Mouse (Mus musculus) MEL (cell line): Measurements from ENCODE around the gene Bpi. TPM values are rescaled to one million over a fixed set of nuclear protein-coding genes. Genes with fewer than 3 reads are reported as not detected.

ENCODE experiments used
- DNase-seq: peaks from one replicate; pipeline ENCODE4 v3.0.0; 2011; ENCODE audit warnings: low read depth, low spot score
- H3K27ac ChIP-seq: 2 replicates; pipeline ENCODE4 v1.5.1; 2012; ENCODE audit warnings: low read depth, mild to moderate bottlenecking, control low read depth, low read length, moderate library complexity; ENCODE audit not compliant: control insufficient read depth
- H3K27me3 ChIP-seq, 2 experiments: fragments of 150-350 bp in 1 of 2; sonication (generic) in 1 of 2; 2 replicates each; pipeline ENCODE4 v1.6.1; 2012; ENCODE audit warnings: low read length in 2 of 2, mild to moderate bottlenecking in 2 of 2, improper control_type of control experiment in 1 of 2, moderate library complexity in 1 of 2; ENCODE audit not compliant: insufficient read depth in 2 of 2, control insufficient read depth in 1 of 2
- H3K36me3 ChIP-seq, 2 experiments: 2 replicates each; pipeline ENCODE4 v1.6.1; 2012 to 2014; ENCODE audit warnings: low read length in 2 of 2, improper control_type of control experiment in 1 of 2, inconsistent platforms in 1 of 2, mild to moderate bottlenecking in 1 of 2; ENCODE audit not compliant: insufficient read depth in 2 of 2, control insufficient read depth in 1 of 2
- H3K4me1 ChIP-seq, 2 experiments: fragments of 150-350 bp in 1 of 2; sonication (generic) in 1 of 2; 2 replicates each; pipeline ENCODE4 v1.6.1; 2012; ENCODE audit warnings: low read length in 2 of 2, improper control_type of control experiment in 1 of 2, mild to moderate bottlenecking in 1 of 2; ENCODE audit not compliant: insufficient read depth in 2 of 2, control insufficient read depth in 1 of 2
- H3K4me3 ChIP-seq, 2 experiments: fragments of 150-350 bp in 1 of 2; sonication (generic) in 1 of 2; 2 replicates each; pipeline ENCODE4 v1.5.1; 2012; ENCODE audit warnings: low read depth in 2 of 2, low read length in 2 of 2, mild to moderate bottlenecking in 2 of 2, moderate library complexity in 2 of 2, control low read depth in 1 of 2, improper control_type of control experiment in 1 of 2; ENCODE audit not compliant: control insufficient read depth in 1 of 2, insufficient read depth in 1 of 2
- H3K79me2 ChIP-seq: 2 replicates; pipeline ENCODE4 v1.6.1; 2012; ENCODE audit warnings: mild to moderate bottlenecking, low read length, moderate library complexity; ENCODE audit not compliant: control insufficient read depth, poor library complexity, insufficient read depth
- H3K9ac ChIP-seq: 2 replicates; pipeline ENCODE4 v1.6.1; 2012; ENCODE audit warnings: low read depth, mild to moderate bottlenecking, control low read depth, low read length, moderate library complexity; ENCODE audit not compliant: control insufficient read depth, poor library complexity, severe bottlenecking
- H3K9me3 ChIP-seq: fragments of 150-350 bp; sonication (generic); replicated peaks from 2 replicates; pipeline ENCODE4 v1.6.1; 2012; ENCODE audit warnings: mild to moderate bottlenecking, low read length, improper control_type of control experiment, moderate library complexity; ENCODE audit not compliant: insufficient read depth
- BHLHE40 ChIP-seq: IDR thresholded peaks from 2 replicates; pipeline ENCODE4 v1.6.1; 2012; ENCODE audit warnings: low read depth, mild to moderate bottlenecking, inconsistent platforms, low read length, improper control_type of control experiment, borderline replicate concordance
- CHD2 ChIP-seq: IDR thresholded peaks from 2 replicates; pipeline ENCODE4 v1.6.1; 2011; ENCODE audit warnings: low read length, improper control_type of control experiment
- E2F4 ChIP-seq: IDR thresholded peaks from 2 replicates; pipeline ENCODE4 v1.6.1; 2011; ENCODE audit warnings: low read depth, low read length, improper control_type of control experiment, borderline replicate concordance
- GATA1 ChIP-seq: IDR thresholded peaks from 2 replicates; pipeline ENCODE4 v1.6.1; 2011; ENCODE audit warnings: low read depth, low read length, improper control_type of control experiment
- HCFC1 ChIP-seq: IDR thresholded peaks from 2 replicates; pipeline ENCODE4 v1.6.1; 2012; ENCODE audit warnings: low read depth, mild to moderate bottlenecking, inconsistent platforms, low read length, improper control_type of control experiment, moderate library complexity
- JUND ChIP-seq: IDR thresholded peaks from 2 replicates; pipeline ENCODE4 v1.6.1; 2011; ENCODE audit warnings: low read depth, mild to moderate bottlenecking, improper control_type of control experiment, low read length
- KAT2A ChIP-seq: conservative IDR thresholded peaks from 2 replicates; pipeline ENCODE4 v1.6.1; 2012; ENCODE audit warnings: low read depth, low read length, improper control_type of control experiment, inconsistent platforms
- MAX ChIP-seq: IDR thresholded peaks from 2 replicates; pipeline ENCODE4 v1.6.1; 2011; ENCODE audit warnings: low read length, improper control_type of control experiment
- MXI1 ChIP-seq: IDR thresholded peaks from 2 replicates; pipeline ENCODE4 v1.6.1; 2011; ENCODE audit warnings: mild to moderate bottlenecking, low read depth, low read length, improper control_type of control experiment
- NELFE ChIP-seq: IDR thresholded peaks from 2 replicates; pipeline ENCODE4 v1.6.1; 2011; ENCODE audit warnings: low read depth, low read length, improper control_type of control experiment
- NRF1 ChIP-seq: IDR thresholded peaks from 2 replicates; pipeline ENCODE4 v1.6.1; 2014; ENCODE audit warnings: low read depth, mild to moderate bottlenecking, inconsistent platforms, low read length, improper control_type of control experiment, moderate library complexity; ENCODE audit not compliant: poor library complexity, insufficient read depth, severe bottlenecking
- POLR2A ChIP-seq, 2 experiments: IDR thresholded peaks; 2 replicates each; pipeline ENCODE4 v1.6.1; 2011 to 2012; ENCODE audit warnings: low read length in 2 of 2, mild to moderate bottlenecking in 2 of 2, control low read depth in 1 of 2, improper control_type of control experiment in 1 of 2, low read depth in 1 of 2, moderate library complexity in 1 of 2; ENCODE audit not compliant: control insufficient read depth in 1 of 2, insufficient read depth in 1 of 2, poor library complexity in 1 of 2
- POLR2AphosphoS5 ChIP-seq: IDR thresholded peaks from 2 replicates; pipeline ENCODE4 v1.6.1; 2012; ENCODE audit warnings: low read depth, borderline replicate concordance, mild to moderate bottlenecking, inconsistent platforms, low read length, moderate library complexity, mixed read lengths
- SMC3 ChIP-seq: IDR thresholded peaks from 2 replicates; pipeline ENCODE4 v1.6.1; 2011; ENCODE audit warnings: low read depth, low read length, improper control_type of control experiment
- USF2 ChIP-seq, 2 experiments: IDR thresholded peaks; 2 replicates each; pipeline ENCODE4 v1.6.1; 2011 to 2012; ENCODE audit warnings: improper control_type of control experiment in 2 of 2, low read length in 2 of 2, borderline replicate concordance in 1 of 2, inconsistent platforms in 1 of 2, low read depth in 1 of 2, mild to moderate bottlenecking in 1 of 2; ENCODE audit not compliant: insufficient read depth in 1 of 2
- ZKSCAN1 ChIP-seq: IDR thresholded peaks from 2 replicates; pipeline ENCODE4 v1.6.1; 2012; ENCODE audit warnings: low read depth, mild to moderate bottlenecking, inconsistent platforms, low read length, improper control_type of control experiment, moderate library complexity
- ZNF384 ChIP-seq: IDR thresholded peaks from 2 replicates; pipeline ENCODE4 v1.6.1; 2012; ENCODE audit warnings: low read depth, mild to moderate bottlenecking, inconsistent platforms, low read length, improper control_type of control experiment
- polyA plus RNA-seq, 2 experiments: library from polyadenylated mRNA; stranded (reverse) in 1 of 2; unstranded in 1 of 2; fragments of >175 nt in 1 of 2; fragments of >200 nt in 1 of 2; gene quantifications; 2 replicates each; pipeline versions ENCODE4 v1.2.1 to v1.2.4; 2012; ENCODE audit warnings: low replicate concordance in 2 of 2, low read depth in 1 of 2; ENCODE audit not compliant: insufficient read length in 2 of 2, insufficient read depth in 1 of 2, missing spikeins in 1 of 2
- total RNA-seq: library from RNA; depleted of rRNA; stranded (reverse); fragments of 300-350 nt; gene quantifications from 2 replicates; pipeline ENCODE4 v1.2.3, GENCODE M21; 2012

The Bpi gene
- total and polyA plus RNA-seq, 3 experiments = 0.10 TPM; not detected in 2

- no peak within 1 kb of the TSS for H3K9ac ChIP-seq
- no peaks in the 10 kb centered on the region for H3K4me1 ChIP-seq
- H3K79me2 ChIP-seq = no peaks in the 10 kb centered on the region
- TF ChIP-seq ZNF384 (peak; percentile 28; the same call in 1 of the 2 replicates), CHD2 (no peak)
- DNase-seq = no peak
- H3K9me3 ChIP-seq = no peaks in the 10 kb centered on the region
- no peak within 1 kb of the TSS for H3K4me3 ChIP-seq
- peaks cover 0 to 5% of the 10 kb centered on the region in 2 experiments; a peak in 3 of 4 replicates for H3K27me3 ChIP-seq
- no peaks in the 10 kb centered on the region for H3K36me3 ChIP-seq
- no peak within 1 kb of the TSS for H3K27ac ChIP-seq
Observed at GRCm38 (mm10) chr2:158228670-158229502, 29.0 kb upstream of the Bpi start, which contains the start of gene D630003M21Rik. Gene D630003M21Rik (minus strand): TSS chr2:158229222.

- no peaks in the 10 kb centered on the region for H3K36me3 ChIP-seq
- H3K4me1 ChIP-seq = no peaks in the 10 kb centered on the region
- DNase-seq = no peak
- no peak overlapping the region for H3K4me3 ChIP-seq
- no peak for TF ChIP-seq KAT2A
- TF ChIP-seq POLR2AphosphoS5 = no peak
- TF ChIP-seq NRF1 = no peak
- no peak for TF ChIP-seq USF2 (IDR thresholded peaks at IDR 0.05; ENCODE audit: borderline replicate concordance in 1 of 2, insufficient read depth in 1 of 2, low read depth in 1 of 2, low read length in 2 of 2)
- TF ChIP-seq POLR2A (IDR thresholded peaks at IDR 0.05; ENCODE audit: control insufficient read depth in 1 of 2, insufficient read depth in 1 of 2, low read depth in 1 of 2, low read length in 2 of 2, poor library complexity in 1 of 2) = no peak
- TF ChIP-seq JUND = no peak
- TF ChIP-seq BHLHE40 = no peak
- TF ChIP-seq ZKSCAN1 = no peak
- no peak for TF ChIP-seq HCFC1
- no peak for TF ChIP-seq GATA1
- TF ChIP-seq NELFE = no peak
- no peak for TF ChIP-seq E2F4
- no peak for TF ChIP-seq MAX
- no peak for TF ChIP-seq SMC3
- no peak for TF ChIP-seq MXI1
- no peak overlapping the region for H3K9ac ChIP-seq
- no peaks in the 10 kb centered on the region for H3K9me3 ChIP-seq
- peaks cover 0 to 4% of the 10 kb centered on the region in 2 experiments; a peak in 1 of 4 replicates for H3K27me3 ChIP-seq
- no peaks in the 10 kb centered on the region for H3K79me2 ChIP-seq
- H3K27ac ChIP-seq = no peak overlapping the region
Observed at GRCm38 (mm10) chr2:158229503-158229892, 28.4 kb upstream of the Bpi start.
